Mouse (Mus musculus) bone marrow macrophage, adult 2 months (primary cell): ENCODE measurements at regions not wholly inside any gene's neighbourhood (a gene's known extent, or its start where the extent isn't known, plus 50 kb on each side); places are given as distances from the start of the nearest gene placed in this dataset.

ENCODE experiments used
- CTCF ChIP-seq: IDR thresholded peaks from 2 replicates; pipeline ENCODE4 v1.5.1; 2012; ENCODE audit warnings: low read depth, mild to moderate bottlenecking, low read length, moderate library complexity
- POLR2A ChIP-seq: IDR thresholded peaks from 2 replicates; pipeline ENCODE4 v1.6.1; 2012; ENCODE audit warnings: mild to moderate bottlenecking, low read depth, low read length, borderline replicate concordance

DNA sequence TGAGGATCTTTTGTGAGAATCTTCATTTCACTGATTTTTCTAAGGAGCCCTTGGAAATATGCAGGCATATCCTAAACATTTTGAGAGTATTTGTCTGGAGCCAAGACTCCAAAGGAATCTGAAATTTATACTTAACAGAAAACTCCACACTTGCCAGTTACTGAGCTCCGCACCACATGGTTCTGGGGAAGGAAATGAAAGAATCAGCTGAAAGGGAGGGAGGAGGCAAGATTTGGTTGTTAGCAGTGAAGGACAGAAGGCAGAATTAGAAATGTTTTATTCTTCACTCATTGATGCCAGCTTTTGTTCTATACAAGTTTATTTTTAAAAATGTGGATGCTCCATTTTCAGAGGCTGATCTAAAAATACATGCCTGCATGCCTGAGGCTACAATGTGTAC lies 890.1 kb downstream of the Gsdmc2 start:
- no peak for TF ChIP-seq CTCF
- TF ChIP-seq POLR2A, result no peak
